Mouse (Mus musculus) bone marrow macrophage, adult 2 months (primary cell): Measurements from ENCODE around the gene Sesn3.

Experiments used
- CTCF ChIP-seq: IDR thresholded peaks from 2 replicates; pipeline ENCODE4 v1.5.1; 2012; ENCODE audit warnings: low read depth, mild to moderate bottlenecking, low read length, moderate library complexity
- POLR2A ChIP-seq: IDR thresholded peaks from 2 replicates; pipeline ENCODE4 v1.6.1; 2012; ENCODE audit warnings: mild to moderate bottlenecking, low read depth, low read length, borderline replicate concordance

DNA sequence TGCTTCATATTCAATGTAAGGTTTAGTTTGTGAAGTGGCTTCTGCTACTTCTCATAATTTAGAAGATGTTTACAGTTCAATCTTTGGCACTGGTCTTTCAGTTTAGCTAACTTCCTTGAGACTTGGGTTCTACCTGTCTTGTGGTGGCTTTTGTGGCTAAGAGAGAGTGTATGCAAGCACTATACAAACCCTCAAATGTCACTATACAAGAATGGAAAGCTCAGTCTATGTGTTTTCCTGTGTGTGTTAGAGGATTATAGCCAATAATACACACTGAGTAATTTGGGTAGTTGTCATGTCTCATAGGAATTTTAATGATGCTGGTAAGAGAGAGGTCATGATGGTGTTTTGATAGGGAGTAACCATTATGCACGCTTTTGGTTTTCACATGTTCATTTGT is 5.8 kb downstream of the Sesn3 start:
- no peak for TF ChIP-seq POLR2A
- no peak for TF ChIP-seq CTCF
